Mouse (Mus musculus) gastrocnemius, adult 2 months (tissue): ENCODE results near the gene Gm3776. TPM values are rescaled to one million over a fixed set of nuclear protein-coding genes. Genes with fewer than 3 reads are reported as not detected.
A peak's percentile ranks its signal among the peaks of the same experiment; 100 is the strongest.
"Not testable (repeated sequence)": the region's sequence is repeated elsewhere in the genome, so short reads cannot be mapped to it uniquely, and the experiment has no call there.

Experiments
- DNase-seq: peaks from one replicate; pipeline ENCODE4 v3.0.0; 2022
- H3K27ac ChIP-seq: fragments of 200-600 bp; 2 replicates; pipeline ENCODE4 v1.8.1; 2022; ENCODE audit warnings: mild to moderate bottlenecking
- H3K4me3 ChIP-seq: fragments of 200-600 bp; 2 replicates; pipeline ENCODE4 v1.8.1; 2022; ENCODE audit warnings: mild to moderate bottlenecking, moderate library complexity
- CTCF ChIP-seq: fragments of 200-600 bp; IDR thresholded peaks from 2 replicates; pipeline ENCODE4 v1.8.1; 2022; ENCODE audit warnings: antibody characterized with exemption, mild to moderate bottlenecking, moderate library complexity
- intact Hi-C: fragments of 180-260 bp; cut with DNase I; formaldehyde crosslinking; loops from one replicate; pipeline ENCODE4 v1.15.1; 2025
- long read RNA-seq, 2 experiments: library from polyadenylated mRNA; stranded (forward); transcript quantifications; one replicate each; pipeline ENCODE4 v2.0.0; 2021
- total RNA-seq, 2 experiments: library from RNA; stranded (reverse); gene quantifications; 2 replicates each; pipeline ENCODE4 v1.2.3; 2021

Gene Gm3776
- total RNA-seq, result not detected
- long read RNA-seq, experiment 1, result 0 reads
- long read RNA-seq, experiment 2, result 0 reads

DNA sequence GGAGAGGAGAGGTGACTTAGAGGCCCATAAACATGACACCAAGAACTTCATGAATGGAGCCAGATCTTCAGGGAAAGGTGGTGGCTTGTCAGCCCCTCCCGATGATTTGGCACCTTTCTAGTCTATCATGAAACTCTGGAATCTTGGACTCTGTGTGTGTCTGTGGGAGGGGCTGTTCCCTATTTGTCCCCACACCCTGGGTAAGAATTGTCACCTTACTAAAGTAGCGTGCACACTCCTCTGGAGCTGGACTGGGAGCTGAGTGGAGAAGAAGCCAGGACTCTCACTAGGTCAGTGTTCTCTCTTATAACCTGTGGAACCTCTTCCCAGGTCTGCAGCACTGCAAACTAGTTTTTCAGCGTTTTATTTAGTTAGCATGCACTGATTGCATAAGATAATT is at the start of gene Gm3776:
Gene Gm3776, plus strand, starts transcription at position 216 of the 400 bp plus-strand sequence.
- H3K27ac ChIP-seq, H3K4me3 ChIP-seq, intact Hi-C loops, DNase-seq: not testable (repeated sequence)

DNA sequence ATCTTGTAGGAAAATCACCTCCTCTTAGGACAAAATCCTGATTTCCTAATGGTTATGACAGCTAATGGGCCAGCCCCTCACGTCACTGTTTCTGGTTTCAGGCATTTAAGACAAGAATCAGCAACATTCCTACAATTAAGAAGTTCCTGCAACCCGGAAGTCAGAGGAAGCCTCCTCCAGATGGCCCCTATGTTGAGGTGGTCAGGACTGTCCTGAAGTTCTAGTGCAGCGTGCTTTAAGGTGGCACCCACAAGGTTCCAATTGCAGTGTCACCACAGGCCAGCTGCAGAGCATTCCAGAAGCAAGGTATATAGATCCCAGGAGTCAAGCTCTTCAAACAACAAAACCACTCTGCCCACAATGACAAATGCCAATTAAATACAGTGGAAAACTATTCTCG is 48.0 kb upstream of the Gm3776 start:
- intact Hi-C loops, result no loop called here
- TF ChIP-seq CTCF, result no peak
- Histone ChIP-seq H3K4me3 (no peak overlapping the region), H3K27ac (no peak overlapping the region)
- DNase-seq, result no peak

GRCm38 (mm10) chr9:78210079-78210478 is 46.9 kb upstream of the Gm3776 start:
- TF ChIP-seq CTCF, result no peak
- no peak overlapping the region for H3K27ac ChIP-seq
- no peak overlapping the region for H3K4me3 ChIP-seq
- intact Hi-C loops, result no loop called here
- no peak for DNase-seq

GRCm38 (mm10) chr9:78210821-78211220 is 46.1 kb upstream of the Gm3776 start:
- intact Hi-C loops, result no loop called here
- H3K4me3 ChIP-seq, result no peak overlapping the region
- no peak overlapping the region for H3K27ac ChIP-seq
- no peak for TF ChIP-seq CTCF
- DNase-seq, result no peak

- intact Hi-C loops, result no loop called here
- no peak for TF ChIP-seq CTCF
- H3K27ac ChIP-seq, result no peak overlapping the region
- DNase-seq, result no peak
- H3K4me3 ChIP-seq, result no peak overlapping the region
Measured at GRCm38 (mm10) chr9:78211521-78211920, 45.4 kb upstream of the Gm3776 start.

- no peak for DNase-seq
- TF ChIP-seq CTCF, result no peak
- H3K27ac ChIP-seq, result no peak overlapping the region
- intact Hi-C loops, result no loop called here
- no peak overlapping the region for H3K4me3 ChIP-seq
Measured at GRCm38 (mm10) chr9:78212341-78213049, 44.4 kb upstream of the Gm3776 start.

DNA sequence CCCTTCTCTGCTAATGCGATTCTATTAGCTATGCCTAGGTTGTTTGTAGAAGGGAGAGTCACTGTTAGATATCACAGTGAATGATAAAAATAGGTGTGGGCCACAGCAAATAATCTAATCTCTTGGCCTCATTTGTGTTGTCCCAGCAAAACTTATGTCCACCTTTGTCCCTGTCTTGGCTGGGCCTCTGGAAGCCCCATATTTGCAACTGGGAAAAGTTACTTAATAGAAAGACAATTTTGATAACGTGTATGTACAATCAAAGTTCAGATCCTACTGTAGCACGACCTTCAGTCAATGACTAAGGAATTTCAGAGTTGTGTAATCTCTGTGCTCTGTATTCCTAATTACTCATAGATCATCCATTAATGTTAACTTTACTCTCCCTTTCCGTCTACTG is 39.9 kb upstream of the Gm3776 start:
- no peak for TF ChIP-seq CTCF
- no peak for DNase-seq
- H3K4me3 ChIP-seq, result no peak overlapping the region
- intact Hi-C loops, result no loop called here
- H3K27ac ChIP-seq, result no peak overlapping the region

- no peak for TF ChIP-seq CTCF
Measured at GRCm38 (mm10) chr9:78222616-78223015, 34.3 kb upstream of the Gm3776 start.

GRCm38 (mm10) chr9:78223221-78223902 is 33.6 kb upstream of the Gm3776 start:
- no peak for TF ChIP-seq CTCF

More at GRCm38 (mm10) chr9:78222616-78223015, 34.3 kb upstream of the Gm3776 start:
- H3K27ac ChIP-seq, result no peak overlapping the region
- H3K4me3 ChIP-seq, result no peak overlapping the region
- DNase-seq, result no peak
- intact Hi-C loops, result no loop called here

DNA sequence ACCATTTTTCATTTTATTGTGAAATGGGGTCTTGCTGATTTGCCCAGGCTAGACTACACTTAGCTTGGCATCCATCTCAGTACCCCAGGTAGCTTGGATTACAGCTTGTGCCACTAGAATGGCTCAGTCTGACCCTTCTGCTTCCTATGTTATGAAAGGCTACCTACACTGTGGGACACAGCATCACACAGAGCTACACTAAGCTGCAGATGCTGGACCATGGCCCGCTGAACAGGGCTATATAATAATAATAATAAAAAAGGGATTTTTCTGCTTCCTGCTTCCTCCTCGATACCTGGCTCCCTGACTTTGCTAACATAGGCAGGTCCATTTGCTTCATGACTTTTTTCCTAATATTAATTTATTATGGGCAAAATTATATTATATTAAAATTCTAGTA is 32.5 kb upstream of the Gm3776 start:
- no peak for TF ChIP-seq CTCF
- intact Hi-C loops, result no loop called here
- Histone ChIP-seq H3K4me3 (no peak overlapping the region), H3K27ac (no peak overlapping the region)
- no peak for DNase-seq

More at GRCm38 (mm10) chr9:78223221-78223902, 33.6 kb upstream of the Gm3776 start:
- no peak for DNase-seq
- no peak overlapping the region for H3K4me3 ChIP-seq
- intact Hi-C loops, result no loop called here
- H3K27ac ChIP-seq, result no peak overlapping the region

- intact Hi-C loops, result no loop called here
- peak; percentile 48 for DNase-seq
- Histone ChIP-seq H3K4me3 (peak overlapping the region; percentile 36), H3K27ac (peak overlapping the region; percentile 77)
- TF ChIP-seq CTCF, result no peak
Measured at GRCm38 (mm10) chr9:78225304-78225703, 31.6 kb upstream of the Gm3776 start.

GRCm38 (mm10) chr9:78228122-78228521 is 28.8 kb upstream of the Gm3776 start:
- TF ChIP-seq CTCF, result no peak
- Histone ChIP-seq H3K4me3 (no peak overlapping the region), H3K27ac (no peak overlapping the region)
- DNase-seq, result no peak
- intact Hi-C loops, result no loop called here

GRCm38 (mm10) chr9:78229658-78230057 is 27.3 kb upstream of the Gm3776 start:
- H3K4me3 ChIP-seq, H3K27ac ChIP-seq, DNase-seq, intact Hi-C loops: not testable (repeated sequence)

DNA sequence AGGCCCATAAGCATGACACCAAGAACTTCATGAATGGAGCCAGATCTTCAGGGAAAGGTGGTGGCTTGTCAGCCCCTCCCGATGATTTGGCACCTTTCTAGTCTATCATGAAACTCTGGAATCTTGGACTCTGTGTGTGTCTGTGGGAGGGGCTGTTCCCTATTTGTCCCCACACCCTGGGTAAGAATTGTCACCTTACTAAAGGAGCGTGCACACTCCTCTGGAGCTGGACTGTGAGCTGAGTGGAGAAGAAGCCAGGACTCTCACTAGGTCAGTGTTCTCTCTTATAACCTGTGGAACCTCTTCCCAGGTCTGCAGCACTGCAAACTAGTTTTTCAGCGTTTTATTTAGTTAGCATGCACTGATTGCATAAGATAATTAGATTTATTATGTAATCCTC is 26.5 kb upstream of the Gm3776 start, which contains the start of gene Gsta1:
Gene Gsta1, plus strand, starts transcription at position 196 of the 400 bp plus-strand sequence.
- H3K4me3 ChIP-seq, intact Hi-C loops, DNase-seq, H3K27ac ChIP-seq: not testable (repeated sequence)

DNA sequence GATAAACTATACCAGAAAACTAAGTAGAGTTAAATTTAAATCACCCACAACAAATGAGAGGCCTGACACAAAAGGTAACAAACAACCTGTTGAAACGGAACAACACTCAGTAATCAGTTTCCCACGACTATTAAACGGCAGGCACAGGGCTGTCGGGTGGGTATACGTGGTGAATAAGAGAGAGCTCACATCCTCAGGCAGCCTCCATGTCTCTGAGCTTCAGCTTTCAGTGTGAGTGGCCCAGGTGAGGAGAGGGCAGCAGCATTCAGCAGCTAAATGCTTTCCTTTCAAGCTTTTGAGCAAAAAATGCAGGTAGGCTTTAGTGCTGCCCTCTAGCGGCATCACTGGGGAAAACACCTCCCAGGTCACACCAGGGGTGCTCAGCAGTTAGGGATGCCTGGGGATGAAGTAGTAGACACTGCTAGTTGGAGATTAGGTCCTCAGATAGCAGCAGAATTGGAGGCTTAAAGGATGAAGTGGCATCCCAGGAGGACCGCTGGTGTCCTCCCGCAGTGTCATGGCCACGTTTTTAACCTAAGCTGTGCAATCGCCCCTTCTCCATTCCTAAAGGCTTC is 23.7 kb upstream of the Gm3776 start:
- H3K27ac ChIP-seq, intact Hi-C loops, DNase-seq, H3K4me3 ChIP-seq: not testable (repeated sequence)

GRCm38 (mm10) chr9:78255683-78256470 is 1.1 kb upstream of the Gm3776 start:
- intact Hi-C loops, H3K27ac ChIP-seq, H3K4me3 ChIP-seq: not testable (repeated sequence)
- DNase-seq, result peak; percentile 22
